Mouse (Mus musculus) stomach, postnatal 0 days (tissue): ENCODE measurements around the gene Lrrfip2. TPM values are rescaled to one million over a fixed set of nuclear protein-coding genes. Genes with fewer than 3 reads are reported as not detected.

Source experiments
- ATAC-seq: fragments of 200-750 bp; cut with Nextera tagmentation; 2 replicates; pipeline ENCODE4 v1.8.0; 2017; ENCODE audit not compliant: low FRiP score, low TSS enrichment
- DNase-seq: peaks from one replicate; pipeline ENCODE4 v3.0.0-alpha.2; 2016; ENCODE audit warnings: low spot score
- H3K27ac ChIP-seq: fragments of 300-500 bp; sonication (generic); replicated peaks from 2 replicates; pipeline ENCODE4 v1.5.1; 2014; ENCODE audit warnings: mild to moderate bottlenecking, control low read depth
- H3K27me3 ChIP-seq: fragments of 300-500 bp; sonication (generic); 2 replicates; pipeline ENCODE4 v1.6.1; 2014; ENCODE audit warnings: low read length; ENCODE audit not compliant: control insufficient read depth, insufficient read depth
- H3K36me3 ChIP-seq: fragments of 300-500 bp; sonication (generic); 2 replicates; pipeline ENCODE4 v1.6.1; 2014; ENCODE audit warnings: low read length, mixed read lengths; ENCODE audit not compliant: control insufficient read depth, insufficient read depth
- H3K4me1 ChIP-seq: fragments of 300-500 bp; sonication (generic); replicated peaks from 2 replicates; pipeline ENCODE4 v1.6.1; 2014; ENCODE audit warnings: antibody characterized with exemption; ENCODE audit not compliant: control insufficient read depth, insufficient read depth
- H3K4me2 ChIP-seq: fragments of 300-500 bp; sonication (generic); replicated peaks from 2 replicates; pipeline ENCODE4 v1.6.1; 2014; ENCODE audit warnings: low read depth, mild to moderate bottlenecking, control low read depth, moderate library complexity
- H3K4me3 ChIP-seq: fragments of 300-500 bp; sonication (generic); 2 replicates; pipeline ENCODE4 v1.5.1; 2014; ENCODE audit warnings: low read depth, low read length, control low read depth
- H3K9ac ChIP-seq: fragments of 300-500 bp; sonication (generic); 2 replicates; pipeline ENCODE4 v1.6.1; 2014; ENCODE audit warnings: mild to moderate bottlenecking, low read length, control low read depth, mixed read lengths
- H3K9me3 ChIP-seq: fragments of 300-500 bp; sonication (generic); 2 replicates; pipeline ENCODE4 v1.6.1; 2016; ENCODE audit warnings: low read length; ENCODE audit not compliant: control insufficient read depth
- CTCF ChIP-seq: IDR thresholded peaks from 2 replicates; pipeline ENCODE4 v1.5.1; 2016; ENCODE audit warnings: antibody characterized with exemption, low read depth, mild to moderate bottlenecking, moderate library complexity
- EP300 ChIP-seq: optimal IDR thresholded peaks from 2 replicates; pipeline ENCODE3; 2016; ENCODE audit warnings: antibody characterized with exemption
- WGBS: fragments of 180-500 bp; shearing (Covaris S2); extraction: QIAGEN DNeasy Blood & Tissue Kit; methylation state at CpG from one replicate; pipeline ENCODE4 v1.1.7; 2014; 5-methylcytosine and 5-hydroxymethylcytosine counted together
- polyA plus RNA-seq: library from polyadenylated mRNA; unstranded; fragments of >200 nt; fragmentation: Nextera tagmentation; extraction: Ambion mirVana; gene quantifications from 2 replicates; pipeline ENCODE4 v1.2.1, GENCODE M21; 2015

The Lrrfip2 gene
- polyA plus RNA-seq, 1 experiment from 2014 or later, result 34.1 TPM

GRCm38 (mm10) chr9:111092657-111093056 is 24.7 kb upstream of the Lrrfip2 start:
- TF ChIP-seq CTCF, result no peak
- no peak for TF ChIP-seq EP300
- no peak overlapping the region for H3K4me2 ChIP-seq
- no peak overlapping the region for H3K4me3 ChIP-seq
- WGBS, result 67% methylated on average over 9 of the region's 9 CpGs
- DNase-seq (no peak), ATAC-seq (no peak)
- no peaks in the 10 kb centered on the region for H3K4me1 ChIP-seq
- no peak overlapping the region for H3K9ac ChIP-seq
- no peaks in the 10 kb centered on the region for H3K27me3 ChIP-seq
- no peak overlapping the region for H3K27ac ChIP-seq
- no peaks in the 10 kb centered on the region for H3K9me3 ChIP-seq
- no peaks in the 10 kb centered on the region for H3K36me3 ChIP-seq

- Histone ChIP-seq H3K4me3 (no peak overlapping the region), H3K4me1 (no peaks in the 10 kb centered on the region), H3K27ac (no peak overlapping the region), H3K36me3 (no peaks in the 10 kb centered on the region), H3K4me2 (no peak overlapping the region), H3K27me3 (no peaks in the 10 kb centered on the region), H3K9ac (no peak overlapping the region), H3K9me3 (no peaks in the 10 kb centered on the region)
- ATAC-seq (no peak), DNase-seq (peak; percentile 49)
- WGBS, result 28% methylated on average over 5 of the region's 5 CpGs
- TF ChIP-seq CTCF (peak; percentile 93), EP300 (no peak)
Observed at GRCm38 (mm10) chr9:111093094-111093493, 24.3 kb upstream of the Lrrfip2 start.

GRCm38 (mm10) chr9:111094626-111095025 is 22.8 kb upstream of the Lrrfip2 start:
- no peaks in the 10 kb centered on the region for H3K9me3 ChIP-seq
- TF ChIP-seq CTCF, result no peak
- TF ChIP-seq EP300, result no peak
- WGBS, result 58% methylated on average over 5 of the region's 5 CpGs
- H3K4me3 ChIP-seq, result no peak overlapping the region
- ATAC-seq, result no peak
- H3K27ac ChIP-seq, result no peak overlapping the region
- H3K4me1 ChIP-seq, result no peaks in the 10 kb centered on the region
- H3K36me3 ChIP-seq, result no peaks in the 10 kb centered on the region
- no peak for DNase-seq
- no peaks in the 10 kb centered on the region for H3K27me3 ChIP-seq
- H3K4me2 ChIP-seq, result no peak overlapping the region
- no peak overlapping the region for H3K9ac ChIP-seq

- no peak for ATAC-seq
- Histone ChIP-seq H3K9ac (no peak overlapping the region), H3K9me3 (no peaks in the 10 kb centered on the region), H3K4me2 (no peak overlapping the region), H3K36me3 (no peaks in the 10 kb centered on the region), H3K27ac (no peak overlapping the region), H3K4me1 (no peaks in the 10 kb centered on the region), H3K4me3 (no peak overlapping the region), H3K27me3 (no peaks in the 10 kb centered on the region)
- WGBS, result 76% methylated on average over 7 of the region's 7 CpGs
- TF ChIP-seq EP300 (no peak), CTCF (no peak)
- no peak for DNase-seq
Observed at GRCm38 (mm10) chr9:111095710-111096109, 21.7 kb upstream of the Lrrfip2 start.

- Histone ChIP-seq H3K36me3 (no peaks in the 10 kb centered on the region), H3K4me1 (no peaks in the 10 kb centered on the region), H3K9me3 (no peaks in the 10 kb centered on the region), H3K4me2 (no peak overlapping the region), H3K9ac (no peak overlapping the region), H3K27me3 (no peaks in the 10 kb centered on the region), H3K4me3 (no peak overlapping the region), H3K27ac (0 out of 2 replicates have a peak overlapping the region, but pooled peaks have one; percentile 30)
- WGBS, result 69% methylated on average over 16 of the region's 16 CpGs
- DNase-seq (no peak), ATAC-seq (peak; percentile 30; the same call in 1 of the 2 replicates)
- no peak for TF ChIP-seq CTCF
- no peak for TF ChIP-seq EP300
Observed at GRCm38 (mm10) chr9:111096419-111097326, 20.7 kb upstream of the Lrrfip2 start.

GRCm38 (mm10) chr9:111097543-111097942 is 19.8 kb upstream of the Lrrfip2 start:
- H3K4me3 ChIP-seq, result no peak overlapping the region
- H3K9me3 ChIP-seq, result no peaks in the 10 kb centered on the region
- H3K4me2 ChIP-seq, result no peak overlapping the region
- H3K27me3 ChIP-seq, result no peaks in the 10 kb centered on the region
- H3K36me3 ChIP-seq, result no peaks in the 10 kb centered on the region
- TF ChIP-seq CTCF (no peak), EP300 (no peak)
- WGBS, result 60% methylated on average over 6 of the region's 6 CpGs
- ATAC-seq (no peak), DNase-seq (no peak)
- no peak overlapping the region for H3K9ac ChIP-seq
- H3K4me1 ChIP-seq, result no peaks in the 10 kb centered on the region
- H3K27ac ChIP-seq, result 0 out of 2 replicates have a peak overlapping the region, but pooled peaks have one; percentile 8
